ENCODE assay signal across 8 mouse cellular contexts in the genomic region with DNA sequence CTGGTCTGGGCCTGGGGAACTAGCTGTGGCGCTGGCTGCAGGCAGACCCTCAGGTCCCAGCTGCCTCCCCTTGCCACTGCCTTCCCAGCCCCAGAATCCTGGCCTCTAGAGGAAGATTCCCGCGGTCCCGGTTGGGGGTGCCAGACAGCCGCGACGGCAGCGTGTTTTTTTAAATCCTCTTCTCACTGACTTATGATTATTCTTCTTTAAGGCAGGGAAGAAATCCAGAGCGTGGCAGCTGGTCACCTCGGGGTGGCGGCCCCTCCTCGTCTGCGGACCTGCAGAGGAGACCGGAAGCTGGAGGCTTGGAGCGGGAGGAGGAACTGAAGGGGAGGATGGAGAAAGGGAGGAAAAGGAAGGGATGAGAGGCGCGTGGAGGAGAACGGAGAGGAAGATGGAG. TPM values are rescaled to one million over a fixed set of nuclear protein-coding genes. Genes with fewer than 3 reads are reported as not detected.
A peak's percentile ranks its signal among the peaks of the same experiment; 100 is the strongest.
DNase-seq lines count a peak whose midpoint lies in the region; ATAC-seq and TF ChIP-seq lines count a peak whose summit lies in the region.

No protein-coding gene starts in this region.

- H3K9me3 ChIP-seq in heart, embryonic 12.5 days (replicated peaks) = no peaks in the 10 kb centered on the region
- no peaks in the 10 kb centered on the region for H3K9me3 ChIP-seq in kidney, embryonic 14.5 days (ENCODE audit: control insufficient read depth, low read length)
- H3K9me3 ChIP-seq in midbrain, postnatal 0 days (ENCODE audit: low read length) = no peaks in the 10 kb centered on the region

- DNase-seq in cerebellum, adult 11 months = peak; percentile 51
- DNase-seq in liver = peak; percentile 56
- DNase-seq in midbrain, postnatal 0 days (ENCODE audit: low spot score) = peak; percentile 81
- DNase-seq in testis, postnatal 14 days (ENCODE audit: low spot score) = peak; percentile 63
- no peak for DNase-seq in T-cell, adult 2 months (ENCODE audit: low spot score)

- no peaks in the 10 kb centered on the region for H3K36me3 ChIP-seq in heart, embryonic 12.5 days
- no peaks in the 10 kb centered on the region for H3K36me3 ChIP-seq in kidney, embryonic 14.5 days (ENCODE audit: control insufficient read depth, insufficient read depth, low read length)
- H3K36me3 ChIP-seq in midbrain, postnatal 0 days (ENCODE audit: insufficient read depth, low read length) = no peaks in the 10 kb centered on the region

- TF ChIP-seq POLR2A in embryonic fibroblast, embryonic 13.5 days (IDR thresholded peaks at IDR 0.05; ENCODE audit: low read depth, low read length) = peak; percentile 45; the same call in 1 of the 2 replicates

- H3K4me2 ChIP-seq in heart, embryonic 12.5 days = peak overlapping the region; percentile 65
- H3K4me2 ChIP-seq in kidney, embryonic 14.5 days (replicated peaks; ENCODE audit: low read depth, low read length) = peak overlapping the region; percentile 40
- peak overlapping the region; percentile 31 for H3K4me2 ChIP-seq in midbrain, postnatal 0 days (ENCODE audit: low read depth, low read length, poor library complexity, severe bottlenecking)

- TF ChIP-seq CTCF in embryonic fibroblast, embryonic 13.5 days (IDR thresholded peaks at IDR 0.05; ENCODE audit: borderline replicate concordance, insufficient read depth, low read length) = 0 out of 2 replicates have a peak, but pooled peaks have one; percentile 16
- TF ChIP-seq CTCF in midbrain, postnatal 0 days (IDR thresholded peaks at IDR 0.05) = peak; percentile 75

- H3K9ac ChIP-seq in heart, embryonic 12.5 days = peak overlapping the region; percentile 68
- peak overlapping the region; percentile 58; the same call in 1 of the 2 replicates for H3K9ac ChIP-seq in kidney, embryonic 14.5 days (ENCODE audit: low read depth, low read length)
- peak overlapping the region; percentile 54 for H3K9ac ChIP-seq in midbrain, postnatal 0 days (replicated peaks; ENCODE audit: low read length, poor library complexity, severe bottlenecking)

- H3K4me3 ChIP-seq in embryonic fibroblast, embryonic 13.5 days (ENCODE audit: insufficient read depth, low read length) = no peak overlapping the region
- peak overlapping the region; percentile 30 for H3K4me3 ChIP-seq in heart, embryonic 12.5 days
- H3K4me3 ChIP-seq in kidney, embryonic 14.5 days (ENCODE audit: low read length) = peak overlapping the region; percentile 17
- no peak overlapping the region for H3K4me3 ChIP-seq in midbrain, postnatal 0 days (ENCODE audit: low read depth, low read length)

- peak overlapping the region; percentile 44 for H3K27ac ChIP-seq in embryonic fibroblast, embryonic 13.5 days (ENCODE audit: insufficient read depth, low read length)
- H3K27ac ChIP-seq in heart, embryonic 12.5 days (ENCODE audit: poor library complexity, severe bottlenecking) = peak overlapping the region; percentile 66
- peak overlapping the region; percentile 80 for H3K27ac ChIP-seq in kidney, embryonic 14.5 days (ENCODE audit: low read depth, low read length)
- peak overlapping the region; percentile 86 for H3K27ac ChIP-seq in midbrain, postnatal 0 days (ENCODE audit: low read depth, low read length)

- H3K4me1 ChIP-seq in embryonic fibroblast, embryonic 13.5 days (ENCODE audit: control insufficient read depth, insufficient read depth, low read length) = peaks cover 8% of the 10 kb centered on the region; the same call in 1 of the 2 replicates
- H3K4me1 ChIP-seq in heart, embryonic 12.5 days (replicated peaks) = peaks cover 20% of the 10 kb centered on the region
- H3K4me1 ChIP-seq in kidney, embryonic 14.5 days (ENCODE audit: control insufficient read depth, insufficient read depth, low read length) = peaks cover 22% of the 10 kb centered on the region
- H3K4me1 ChIP-seq in midbrain, postnatal 0 days (ENCODE audit: insufficient read depth, low read length) = peaks cover 13% of the 10 kb centered on the region

- WGBS in heart, embryonic 12.5 days = 3% methylated on average over 18 of the region's 18 CpGs
- WGBS in kidney, embryonic 14.5 days = 0% methylated on average over 18 of the region's 18 CpGs
- WGBS in midbrain, postnatal 0 days = 2% methylated on average over 18 of the region's 18 CpGs

- no peaks in the 10 kb centered on the region for H3K27me3 ChIP-seq in heart, embryonic 12.5 days (replicated peaks)
- no peaks in the 10 kb centered on the region for H3K27me3 ChIP-seq in kidney, embryonic 14.5 days (ENCODE audit: control insufficient read depth, insufficient read depth, low read length)
- no peaks in the 10 kb centered on the region for H3K27me3 ChIP-seq in midbrain, postnatal 0 days (ENCODE audit: insufficient read depth, low read length)

- 0 out of 2 replicates have a peak, but pooled peaks have one; percentile 51 for ATAC-seq in heart, embryonic 12.5 days (ENCODE audit: insufficient number of reproducible peaks, low FRiP score)
- ATAC-seq in kidney, embryonic 14.5 days (ENCODE audit: low FRiP score, low TSS enrichment) = peak; percentile 62; the same call in 1 of the 2 replicates
- ATAC-seq in midbrain, postnatal 0 days (ENCODE audit: low FRiP score) = peak; percentile 80

RNA-seq across cellular contexts. Expression of a gene that starts 18.7 kb away (rescaled TPM):
- polyA plus RNA-seq in embryonic fibroblast, embryonic 13.5 days (2011; ENCODE audit: insufficient read length, low read depth, missing spikeins) = 2.8 and 3.4 TPM in 2 replicates
- polyA plus RNA-seq in heart, embryonic 12.5 days (2016; fragmentation: Nextera tagmentation; extraction: Ambion mirVana) = 1.4 and 2.0 TPM in 2 replicates
- 0.91 and 1.7 TPM in 2 replicates for polyA plus RNA-seq in kidney, embryonic 14.5 days (2014; fragmentation: Nextera tagmentation; extraction: Ambion mirVana)
- 0.55 and 2.2 TPM in 2 replicates for total RNA-seq in midbrain, postnatal 0 days (2014; rRNA removed)
- polyA plus RNA-seq in midbrain, postnatal 0 days (2015; fragmentation: Nextera tagmentation; extraction: Ambion mirVana) = 0.64 and 0.70 TPM in 2 replicates

Comparison
In these comparisons a context has a peak if more than half of its experiments do, and no peak if none do; other contexts are left out.
1. H3K4me3 ChIP-seq: peak in heart, embryonic 12.5 days (single experiment) and kidney, embryonic 14.5 days (single experiment); none in embryonic fibroblast, embryonic 13.5 days (single experiment) and midbrain, postnatal 0 days (single experiment).
2. Peak in every context shown above with its lines, with median percentiles within 50 percentile points of each other: H3K27ac ChIP-seq, ATAC-seq, H3K4me2 ChIP-seq and H3K9ac ChIP-seq.